In the genomic region with DNA sequence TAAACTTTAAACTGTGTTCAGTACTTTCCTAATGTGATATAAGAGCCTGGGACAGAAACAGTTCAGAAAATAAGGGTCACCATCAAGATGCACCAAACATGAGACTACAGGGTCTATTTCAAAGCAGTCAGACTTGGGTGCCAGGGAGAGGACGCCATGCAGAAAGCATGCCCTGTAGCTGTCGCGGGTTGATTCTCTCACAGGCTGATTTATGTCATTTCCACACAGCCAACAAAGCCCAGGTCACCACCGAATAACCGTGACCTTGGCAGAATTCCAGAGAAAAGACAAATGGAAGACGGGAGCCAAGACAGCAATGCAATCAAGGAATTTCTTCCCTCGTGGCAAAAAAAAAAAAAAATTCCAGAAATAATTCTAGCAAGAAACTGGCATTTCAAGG, we compare ENCODE assay signal across 9 mouse cellular contexts.
DNase-seq lines count a peak whose midpoint lies in the region; ATAC-seq and TF ChIP-seq lines count a peak whose summit lies in the region.
"Had no signal": no experiment of that assay in that cellular context is flagged by ENCODE, and none has a peak within 500 bp of the region (broad histone marks: within the 10 kb centered on the region; RNA-seq: fewer than 3 reads in every experiment).

No protein-coding gene starts in this region.

- H3K27me3 ChIP-seq in liver, adult 2 months (ENCODE audit: control insufficient read depth, insufficient read depth, low read length): no peaks in the 10 kb centered on the region
- H3K27me3 ChIP-seq in liver, postnatal 0 days (ENCODE audit: insufficient read depth, low read length): no peaks in the 10 kb centered on the region
- no peaks in the 10 kb centered on the region for H3K27me3 ChIP-seq in neural tube, embryonic 11.5 days (ENCODE audit: control insufficient read depth, insufficient read depth, low read length)
- H3K27me3 ChIP-seq in heart, embryonic 12.5 days (replicated peaks): no peaks in the 10 kb centered on the region
- H3K27me3 ChIP-seq: limb, embryonic 15.5 days had no signal

- no peak for TF ChIP-seq CTCF in liver, adult 2 months (IDR thresholded peaks at IDR 0.05; ENCODE audit: low read depth, low read length)
- TF ChIP-seq CTCF in liver, postnatal 0 days (IDR thresholded peaks at IDR 0.05; ENCODE audit: low read depth): no peak

- DNase-seq in liver, adult 2 months (ENCODE audit: extremely low read depth, low read depth, low spot score): peak; percentile 31
- DNase-seq in liver, postnatal 0 days: no peak
- DNase-seq in cerebellum, adult 9-11 months: peak; percentile 43
- peak; percentile 10 for DNase-seq in kidney, adult 18-20 months
- DNase-seq in neural tube, embryonic 11.5 days (ENCODE audit: low spot score): peak; percentile 59
- no peak for DNase-seq in spleen, postnatal 4 days (ENCODE audit: low spot score in 2 of 2)
- DNase-seq in urinary bladder, postnatal 4 days (ENCODE audit: low spot score in 2 of 2): no peak

- no peak overlapping the region for H3K4me3 ChIP-seq in liver, adult 2 months (ENCODE audit: insufficient read depth, low read depth, low read length)
- H3K4me3 ChIP-seq in liver, postnatal 0 days (ENCODE audit: low read depth, low read length): no peak overlapping the region
- H3K4me3 ChIP-seq in neural tube, embryonic 11.5 days (ENCODE audit: low read depth, low read length): no peak overlapping the region
- H3K4me3 ChIP-seq in heart, embryonic 12.5 days: no peak overlapping the region
- H3K4me3 ChIP-seq: limb, embryonic 15.5 days had no signal

- peaks cover 4% of the 10 kb centered on the region; the same call in 1 of the 2 replicates for H3K4me1 ChIP-seq in liver, adult 2 months (ENCODE audit: control insufficient read depth, insufficient read depth, low read length)
- no peaks in the 10 kb centered on the region for H3K4me1 ChIP-seq in liver, postnatal 0 days (ENCODE audit: insufficient read depth)
- peaks cover 5% of the 10 kb centered on the region; the same call in 1 of the 2 replicates for H3K4me1 ChIP-seq in neural tube, embryonic 11.5 days (ENCODE audit: control insufficient read depth, insufficient read depth, low read length)
- H3K4me1 ChIP-seq in heart, embryonic 12.5 days (replicated peaks): peaks cover 15% of the 10 kb centered on the region

- TF ChIP-seq POLR2A in liver, adult 2 months (IDR thresholded peaks at IDR 0.05; ENCODE audit: extremely low read depth, insufficient read depth, low read length): no peak

- no peak for TF ChIP-seq EP300 in liver, postnatal 0 days (IDR thresholded peaks at IDR 0.05; ENCODE audit: low read depth)

- H3K79me2 ChIP-seq in liver, adult 2 months (ENCODE audit: control insufficient read depth, insufficient read depth, low read length): no peaks in the 10 kb centered on the region

- WGBS in liver, adult 2 months: 17% methylated on average over 7 of the region's 7 CpGs
- WGBS in liver, postnatal 0 days (ENCODE audit: insufficient replicate concordance): 63% methylated on average over 7 of the region's 7 CpGs
- 17% methylated on average over 7 of the region's 7 CpGs for WGBS in neural tube, embryonic 11.5 days
- WGBS in heart, embryonic 12.5 days: 40% methylated on average over 7 of the region's 7 CpGs

- no peak overlapping the region for H3K4me2 ChIP-seq in liver, postnatal 0 days (ENCODE audit: low read depth, low read length)
- H3K4me2 ChIP-seq in neural tube, embryonic 11.5 days (ENCODE audit: low read depth): no peak overlapping the region
- H3K4me2 ChIP-seq in heart, embryonic 12.5 days: no peak overlapping the region
- H3K4me2 ChIP-seq: limb, embryonic 15.5 days had no signal

- H3K36me3 ChIP-seq in liver, adult 2 months (ENCODE audit: control insufficient read depth, insufficient read depth, low read length): no peaks in the 10 kb centered on the region
- no peaks in the 10 kb centered on the region for H3K36me3 ChIP-seq in liver, postnatal 0 days (replicated peaks; ENCODE audit: insufficient read depth, low read length)
- H3K36me3 ChIP-seq in neural tube, embryonic 11.5 days (ENCODE audit: control insufficient read depth, insufficient read depth, low read length): no peaks in the 10 kb centered on the region
- H3K36me3 ChIP-seq in heart, embryonic 12.5 days: no peaks in the 10 kb centered on the region
- H3K36me3 ChIP-seq: limb, embryonic 15.5 days had no signal

- no peaks in the 10 kb centered on the region for H3K9me3 ChIP-seq in liver, postnatal 0 days (ENCODE audit: low read length)
- no peaks in the 10 kb centered on the region for H3K9me3 ChIP-seq in neural tube, embryonic 11.5 days (ENCODE audit: control insufficient read depth, low read length)
- no peaks in the 10 kb centered on the region for H3K9me3 ChIP-seq in heart, embryonic 12.5 days (replicated peaks)
- H3K9me3 ChIP-seq: limb, embryonic 15.5 days had no signal

- H3K9ac ChIP-seq in liver, adult 2 months (ENCODE audit: low read depth, low read length): no peak overlapping the region
- no peak overlapping the region for H3K9ac ChIP-seq in liver, postnatal 0 days (replicated peaks)
- H3K9ac ChIP-seq in neural tube, embryonic 11.5 days (ENCODE audit: low read length): no peak overlapping the region
- H3K9ac ChIP-seq in heart, embryonic 12.5 days: no peak overlapping the region
- H3K9ac ChIP-seq: limb, embryonic 15.5 days had no signal

- no peak overlapping the region for H3K27ac ChIP-seq in liver, adult 2 months (replicated peaks; ENCODE audit: insufficient read depth, low read depth, low read length)
- H3K27ac ChIP-seq in liver, postnatal 0 days (ENCODE audit: low read depth): no peak overlapping the region
- H3K27ac ChIP-seq in neural tube, embryonic 11.5 days (ENCODE audit: low read depth, low read length): peak overlapping the region; percentile 34; the same call in 1 of the 2 replicates
- no peak overlapping the region for H3K27ac ChIP-seq in heart, embryonic 12.5 days (ENCODE audit: poor library complexity, severe bottlenecking)
- H3K27ac ChIP-seq: limb, embryonic 15.5 days had no signal

- ATAC-seq in liver, postnatal 0 days: no peak
- peak; percentile 88 for ATAC-seq in neural tube, embryonic 11.5 days (ENCODE audit: insufficient read depth, low FRiP score, low TSS enrichment)
- no peak for ATAC-seq in heart, embryonic 12.5 days (ENCODE audit: insufficient number of reproducible peaks, low FRiP score)

Comparison
In these comparisons a context has a peak if more than half of its experiments do, and no peak if none do; other contexts are left out.
1. DNase-seq: peak in liver, adult 2 months (single experiment), cerebellum, adult 9-11 months (single experiment), kidney, adult 18-20 months (single experiment) and neural tube, embryonic 11.5 days (single experiment); none in liver, postnatal 0 days (single experiment), spleen, postnatal 4 days (0 of 2) and urinary bladder, postnatal 4 days (0 of 2).